Mouse (Mus musculus): ENCODE measurements around the gene S100a1.
A peak's percentile ranks its signal among the peaks of the same experiment; 100 is the strongest.

Gene S100a1

GRCm38 (mm10) chr3:90513796-90514590, at the start of gene S100a1, which contains the start of gene S100a13:
Gene S100a1 (minus strand): TSS chr3:90514392.
Gene S100a13 (plus strand): TSS chr3:90514435.
- peak; percentile 59 to 85 for DNase-seq (ENCODE audit: low spot score in 2 of 2)

- DNase-seq (ENCODE audit: low spot score in 2 of 2): no peak
Measured at GRCm38 (mm10) chr3:90560008-90560628, 45.9 kb upstream of the S100a1 start, which contains the start of gene S100a3. Gene S100a3 (plus strand): TSS chr3:90560578.

- no peak for DNase-seq (ENCODE audit: low spot score in 2 of 2)
Measured at GRCm38 (mm10) chr3:90555954-90556353, 41.8 kb upstream of the S100a1 start.

- DNase-seq (ENCODE audit: low spot score in 2 of 2): no peak
Measured at GRCm38 (mm10) chr3:90552231-90552630, 38.0 kb upstream of the S100a1 start.

GRCm38 (mm10) chr3:90550421-90550790, 36.2 kb upstream of the S100a1 start:
- no peak for DNase-seq (ENCODE audit: low spot score in 2 of 2)

GRCm38 (mm10) chr3:90549676-90550420, 35.7 kb upstream of the S100a1 start:
- DNase-seq (ENCODE audit: low spot score in 2 of 2): no peak

- no peak for DNase-seq (ENCODE audit: low spot score in 2 of 2)
Measured at GRCm38 (mm10) chr3:90540904-90541303, 26.7 kb upstream of the S100a1 start.

GRCm38 (mm10) chr3:90537905-90538296, 23.7 kb upstream of the S100a1 start:
- peak in 1 of 2 experiments; percentile 63 for DNase-seq (ENCODE audit: low spot score in 2 of 2)

GRCm38 (mm10) chr3:90537141-90537904, 23.1 kb upstream of the S100a1 start, which contains the start of gene S100a16:
Gene S100a16 (plus strand): TSS chr3:90537254.
- peak; percentile 65 to 85 for DNase-seq (ENCODE audit: low spot score in 2 of 2)

- no peak for DNase-seq (ENCODE audit: low spot score in 2 of 2)
Measured at GRCm38 (mm10) chr3:90535446-90535845, 21.3 kb upstream of the S100a1 start.

GRCm38 (mm10) chr3:90531713-90532112, 17.5 kb upstream of the S100a1 start:
- no peak for DNase-seq (ENCODE audit: low spot score in 2 of 2)

- DNase-seq (ENCODE audit: low spot score in 2 of 2): no peak
Measured at GRCm38 (mm10) chr3:90527291-90527873, 13.2 kb upstream of the S100a1 start.

GRCm38 (mm10) chr3:90526580-90526979, 12.4 kb upstream of the S100a1 start, which contains the start of gene S100a14:
Gene S100a14 (plus strand): TSS chr3:90526856.
- DNase-seq (ENCODE audit: low spot score in 2 of 2): peak; percentile 63 to 76

- no peak for DNase-seq (ENCODE audit: low spot score in 2 of 2)
Measured at GRCm38 (mm10) chr3:90526076-90526475, 11.9 kb upstream of the S100a1 start.

- no peak for DNase-seq (ENCODE audit: low spot score in 2 of 2)
Measured at GRCm38 (mm10) chr3:90525421-90525820, 11.2 kb upstream of the S100a1 start.

GRCm38 (mm10) chr3:90517711-90518110, 3.5 kb upstream of the S100a1 start:
- no peak for DNase-seq (ENCODE audit: low spot score in 2 of 2)

GRCm38 (mm10) chr3:90515789-90516188, 1.6 kb upstream of the S100a1 start:
- no peak for DNase-seq (ENCODE audit: low spot score in 2 of 2)

- DNase-seq (ENCODE audit: low spot score in 2 of 2): no peak
Measured at GRCm38 (mm10) chr3:90515242-90515641, 1.1 kb upstream of the S100a1 start.

- peak; percentile 45 to 62 for DNase-seq (ENCODE audit: low spot score in 2 of 2)
Measured at GRCm38 (mm10) chr3:90514691-90515090, 499 bp upstream of the S100a1 start.

- DNase-seq (ENCODE audit: low spot score in 2 of 2): no peak
Measured at GRCm38 (mm10) chr3:90512948-90513642, 1.1 kb downstream of the S100a1 start.

Measured in urinary bladder, adult 18-20 months (tissue).